Mouse (Mus musculus) c-Kit-positive CD71-positive TER-119-negative erythroid progenitor cells, embryonic 14.5 days (primary cell): ENCODE measurements at regions not wholly inside any gene's neighbourhood (a gene's known extent, or its start where the extent isn't known, plus 50 kb on each side); places are given as distances from the start of the nearest gene placed in this dataset.

ENCODE experiments used
- DNase-seq: peaks from one replicate; pipeline ENCODE4 v3.0.0-alpha.2; 2013; ENCODE audit warnings: low read depth

DNA sequence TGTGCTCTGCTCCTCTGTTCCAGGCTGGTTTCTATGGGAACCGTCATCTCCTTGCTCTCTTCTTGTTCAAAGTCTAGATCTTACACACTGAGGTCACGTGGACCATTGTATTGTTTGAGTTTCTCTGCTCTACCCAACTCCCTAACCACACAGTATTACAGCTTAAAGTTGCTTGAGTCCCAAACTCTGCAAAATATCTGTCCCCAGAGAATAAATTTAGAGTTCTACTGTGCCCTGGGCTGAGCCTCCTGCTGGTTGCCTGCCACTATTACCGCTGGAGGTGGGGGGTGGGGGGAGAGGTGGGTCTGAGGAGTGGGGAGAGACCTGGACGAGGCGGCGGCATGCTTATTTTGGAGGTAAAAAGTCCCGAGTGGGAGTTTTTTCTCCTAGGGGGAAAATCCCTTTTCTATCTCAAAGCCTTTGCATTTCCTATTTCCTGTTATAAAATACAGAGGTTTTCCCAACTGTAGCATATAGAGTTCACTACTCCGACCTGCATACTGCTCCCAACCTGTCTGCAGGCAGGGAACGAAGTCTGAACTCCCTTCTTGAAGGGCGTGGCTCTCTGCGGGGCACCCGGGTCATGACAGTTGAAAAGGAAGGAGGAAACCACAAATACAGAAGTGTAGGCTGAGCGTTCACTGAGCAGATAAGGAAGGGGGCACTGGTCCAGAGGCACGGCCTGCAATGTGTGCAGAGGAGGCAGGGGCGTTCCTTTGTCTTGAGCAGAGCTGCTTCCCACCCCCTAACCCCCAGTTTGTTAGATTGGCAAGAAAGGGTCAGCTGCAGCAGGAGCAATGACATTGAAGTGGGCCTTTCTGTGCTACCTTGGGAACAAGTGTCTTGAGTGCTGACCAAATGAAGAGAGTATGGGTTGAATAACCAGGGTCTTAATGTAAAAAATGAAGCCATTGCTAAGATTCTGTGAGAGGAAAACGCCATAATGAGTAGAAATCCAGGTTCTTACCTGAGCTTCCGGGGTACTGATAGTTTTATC is 188.7 kb downstream of the Akap7 start:
- peak; percentile 50 for DNase-seq

- DNase-seq: no peak
Measured at GRCm38 (mm10) chr10:25114316-25114715, 187.0 kb upstream of the Arg1 start.

DNA sequence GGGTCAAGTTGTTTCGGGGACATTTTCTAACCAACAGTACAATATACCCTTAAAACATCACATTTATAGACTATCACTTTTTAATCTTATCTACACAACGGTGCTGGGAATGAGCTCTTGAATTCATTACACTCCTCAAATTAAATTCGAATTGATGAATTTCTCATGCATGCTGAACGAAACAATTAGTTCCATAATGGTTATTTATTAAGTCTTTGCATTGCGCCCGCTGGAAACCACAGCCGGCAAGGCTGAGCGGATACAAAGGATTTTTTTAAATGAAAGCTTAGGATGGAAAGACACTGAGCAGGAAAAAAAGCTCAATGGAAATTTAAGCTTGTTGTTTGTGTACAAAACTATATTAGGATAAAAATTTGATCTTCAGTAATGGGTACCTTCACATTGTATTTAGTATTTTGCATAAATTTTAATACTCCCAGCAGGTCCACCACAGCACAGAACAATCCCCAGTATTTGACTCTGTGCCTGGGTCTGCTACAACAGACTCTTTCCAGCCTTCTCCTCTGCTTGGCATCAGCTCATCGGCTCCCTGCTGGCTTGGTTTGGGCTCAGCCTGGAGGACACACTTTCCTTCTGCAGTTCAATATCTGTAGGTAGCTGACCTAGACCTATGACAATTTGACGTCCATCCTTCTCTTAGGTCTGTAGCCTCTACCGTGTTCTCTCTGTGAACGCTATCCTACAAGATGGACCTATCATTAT is 185.3 kb upstream of the Arg1 start:
- DNase-seq: no peak

- DNase-seq: no peak
Measured at GRCm38 (mm10) chr10:25111636-25112422, 184.5 kb upstream of the Arg1 start.

DNA sequence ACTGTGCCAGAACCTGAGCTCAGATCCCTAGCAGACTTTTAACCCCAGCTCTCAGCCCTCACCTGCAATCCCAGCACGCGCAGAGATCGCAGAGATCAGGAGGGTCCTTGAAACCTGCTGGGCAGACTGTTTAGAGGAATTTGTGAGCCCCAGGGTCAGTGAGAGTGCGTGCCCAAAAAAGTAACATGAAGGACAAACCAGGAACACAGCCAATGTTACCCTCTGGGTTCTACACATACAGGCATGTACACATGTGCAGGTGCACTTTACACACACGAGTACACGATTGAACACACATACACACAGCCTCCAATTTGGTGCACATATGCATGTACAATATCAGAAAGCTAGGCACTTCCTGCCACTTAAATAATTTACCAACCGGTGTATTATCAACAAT is 183.9 kb upstream of the Arg1 start:
- no peak for DNase-seq

- no peak for DNase-seq
Measured at GRCm38 (mm10) chr10:25098070-25098469, 170.8 kb upstream of the Arg1 start.

DNA sequence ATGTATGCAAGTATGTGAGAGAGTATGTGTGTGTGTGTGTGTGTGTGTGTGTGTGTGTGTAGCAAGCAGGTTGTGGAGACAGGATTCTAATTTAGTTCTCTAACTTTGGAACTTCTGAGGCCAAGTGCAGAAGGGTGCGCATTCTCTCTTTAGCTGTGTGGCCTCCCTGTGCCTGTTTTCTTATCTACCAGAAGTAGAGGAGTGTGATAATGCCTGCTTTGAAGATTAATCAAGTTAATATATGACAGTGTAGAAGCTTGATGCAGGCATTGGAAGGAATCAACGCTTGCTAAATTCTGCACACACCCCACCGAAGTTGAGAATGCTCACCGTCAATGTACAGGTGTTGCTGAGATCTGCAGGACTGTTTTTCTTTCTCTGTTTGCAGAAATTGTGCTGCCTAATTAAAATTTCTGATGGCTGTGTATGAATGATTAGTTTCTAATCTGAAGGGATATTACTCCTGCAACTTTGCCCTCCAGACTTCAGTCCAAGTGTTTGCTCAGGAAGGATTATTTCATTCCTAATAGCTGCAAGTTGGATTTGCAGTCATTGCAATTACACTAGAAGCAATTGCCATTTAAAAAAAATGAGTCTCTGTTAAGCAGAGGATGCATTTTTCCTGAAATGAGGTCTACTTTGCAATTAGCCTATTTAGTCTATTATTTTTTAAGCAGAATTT is 162.6 kb upstream of the Arg1 start:
- no peak for DNase-seq

DNA sequence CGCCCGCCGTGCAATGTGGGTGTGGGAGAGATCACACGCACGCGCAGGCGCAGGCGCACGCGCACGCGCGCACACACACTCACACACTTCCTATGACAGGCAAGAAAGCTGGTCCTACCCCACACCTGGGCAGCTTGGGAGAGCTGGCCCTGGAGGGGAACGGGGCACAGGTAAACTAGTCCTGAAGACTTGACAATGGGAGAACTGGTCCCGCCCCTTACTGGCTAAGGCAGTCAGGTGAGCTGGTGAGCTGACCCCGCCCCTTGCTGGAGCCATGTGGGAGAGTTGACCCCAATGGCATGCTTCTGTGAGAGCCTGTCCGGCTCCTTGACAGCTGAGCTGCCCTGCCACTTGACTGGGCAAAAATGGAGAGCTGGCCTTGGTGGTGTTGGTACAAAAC is 159.5 kb upstream of the Arg1 start:
- DNase-seq: no peak

DNA sequence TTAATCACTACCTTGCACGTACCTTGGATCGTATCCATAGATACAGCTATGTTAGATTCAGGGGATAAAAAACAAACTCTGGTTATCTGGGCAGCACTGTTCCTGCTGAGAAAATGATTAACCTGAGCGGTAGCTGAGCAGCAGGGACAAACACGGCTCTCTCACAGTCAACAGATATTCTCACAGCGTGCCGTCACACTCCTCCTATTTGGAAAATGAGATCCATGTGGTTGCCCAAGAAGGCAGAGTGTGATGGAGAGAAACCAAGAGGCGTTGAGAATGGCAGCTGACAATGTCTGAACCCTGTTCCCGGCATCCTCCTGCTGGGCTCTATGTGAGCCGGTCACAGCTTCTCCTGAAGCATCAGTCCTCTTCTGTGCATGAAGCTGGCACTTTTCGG is 155.6 kb upstream of the Arg1 start:
- DNase-seq: no peak

GRCm38 (mm10) chr10:25072617-25073016 is 145.3 kb upstream of the Arg1 start:
- no peak for DNase-seq

- DNase-seq: no peak
Measured at GRCm38 (mm10) chr10:25068301-25068700, 141.0 kb upstream of the Arg1 start.

DNA sequence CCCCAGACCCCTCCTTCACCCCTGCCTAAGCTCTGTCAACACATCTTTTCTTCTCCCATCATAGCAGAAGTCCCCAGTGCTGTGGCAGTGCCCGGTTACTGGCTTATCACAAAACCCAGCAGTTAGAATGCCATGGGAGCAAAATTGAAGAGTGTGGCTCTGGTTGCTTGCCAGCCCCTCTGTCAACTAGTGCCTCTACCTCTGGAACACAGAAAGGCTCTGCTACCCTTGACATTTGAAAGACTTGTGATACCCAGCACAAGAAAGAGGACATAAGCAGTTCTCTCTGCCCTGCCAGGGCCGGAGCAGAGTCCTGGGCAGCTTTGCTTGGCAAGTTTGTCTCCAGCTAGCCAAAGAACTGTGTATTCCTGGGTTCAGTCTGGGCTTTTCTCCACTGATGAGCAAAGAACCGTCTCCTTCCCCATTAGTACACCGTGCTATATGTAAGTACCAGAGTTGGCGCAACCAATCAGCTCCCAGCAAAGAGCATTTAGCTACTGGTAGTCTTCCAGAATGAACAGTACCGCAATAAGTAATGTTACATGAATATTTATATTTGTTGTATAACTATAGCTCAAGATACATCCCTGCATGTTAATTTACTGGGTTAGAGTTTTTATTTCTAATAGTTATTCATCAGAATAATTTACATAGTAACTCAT is 137.5 kb upstream of the Arg1 start:
- no peak for DNase-seq

- no peak for DNase-seq
Measured at GRCm38 (mm10) chr10:25061402-25062055, 134.2 kb upstream of the Arg1 start.

GRCm38 (mm10) chr10:25058694-25059093 is 131.4 kb upstream of the Arg1 start:
- DNase-seq: no peak

GRCm38 (mm10) chr10:25051998-25052397 is 124.7 kb upstream of the Arg1 start:
- DNase-seq: no peak

DNA sequence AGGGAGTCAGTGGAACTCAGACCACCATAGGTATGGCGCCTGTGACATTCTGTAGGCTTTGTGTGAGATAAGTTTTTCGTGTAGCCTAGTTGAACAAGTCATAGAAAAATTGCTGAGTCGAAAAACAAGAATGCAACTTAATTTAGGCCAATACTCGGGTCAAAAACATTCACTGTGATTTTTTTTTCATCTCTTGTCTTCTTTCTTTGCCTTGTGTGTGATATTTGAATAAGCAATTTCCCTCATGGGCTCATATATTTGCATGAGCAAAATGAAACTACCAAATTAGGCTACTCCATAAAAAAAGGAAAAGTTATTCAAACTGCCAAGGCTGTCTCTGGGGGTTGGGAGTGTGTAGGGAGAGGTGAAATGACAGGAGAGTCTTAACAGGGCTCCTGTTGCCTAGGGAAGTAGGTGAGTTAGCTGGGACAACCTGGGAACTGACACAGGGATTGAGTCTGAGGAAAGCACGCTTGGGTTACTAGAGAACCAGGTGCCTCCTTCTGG is 124.1 kb upstream of the Arg1 start:
- no peak for DNase-seq

DNA sequence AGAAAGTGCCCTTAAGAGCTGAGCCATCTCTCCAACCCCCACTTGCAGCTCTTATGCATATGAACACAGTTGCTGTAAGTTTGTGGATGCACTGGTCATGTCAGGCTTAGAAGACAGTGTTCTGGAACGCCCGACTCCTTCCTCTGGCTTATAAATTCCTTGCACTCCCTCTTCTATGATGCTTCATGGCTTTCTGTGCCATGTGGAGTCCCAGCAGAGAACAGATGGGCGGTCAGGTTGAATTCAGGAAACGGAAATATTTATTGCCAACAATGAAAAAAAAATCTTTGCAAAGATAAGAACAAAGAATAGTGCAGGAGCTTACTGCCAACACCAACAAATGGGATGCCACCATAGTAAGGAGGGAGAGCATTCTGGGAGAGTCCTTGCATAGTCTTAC is 113.9 kb upstream of the Arg1 start:
- DNase-seq: no peak

GRCm38 (mm10) chr10:25039926-25040325 is 112.6 kb upstream of the Arg1 start:
- no peak for DNase-seq

DNA sequence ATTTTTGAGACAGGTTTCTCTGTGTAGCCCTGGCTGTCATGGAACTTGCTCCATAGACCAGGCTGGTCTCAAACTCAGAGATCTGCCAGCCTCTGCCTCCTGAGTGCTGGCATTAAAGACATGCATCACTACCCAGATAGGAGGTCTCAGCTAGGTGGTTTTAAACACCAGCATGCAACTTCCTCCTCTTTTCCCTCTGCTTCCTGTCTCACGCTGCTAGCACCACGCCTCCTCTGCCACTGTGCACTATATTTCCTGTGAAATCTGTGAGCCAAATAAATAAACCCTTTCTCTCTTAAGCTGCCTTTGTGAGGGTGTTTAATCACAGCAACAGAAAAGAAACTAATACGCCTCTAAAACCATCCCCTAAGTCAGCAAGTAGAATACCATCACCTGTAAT is 109.6 kb upstream of the Arg1 start:
- DNase-seq: no peak

- DNase-seq: no peak
Measured at GRCm38 (mm10) chr10:25035363-25035762, 108.1 kb upstream of the Arg1 start.

DNA sequence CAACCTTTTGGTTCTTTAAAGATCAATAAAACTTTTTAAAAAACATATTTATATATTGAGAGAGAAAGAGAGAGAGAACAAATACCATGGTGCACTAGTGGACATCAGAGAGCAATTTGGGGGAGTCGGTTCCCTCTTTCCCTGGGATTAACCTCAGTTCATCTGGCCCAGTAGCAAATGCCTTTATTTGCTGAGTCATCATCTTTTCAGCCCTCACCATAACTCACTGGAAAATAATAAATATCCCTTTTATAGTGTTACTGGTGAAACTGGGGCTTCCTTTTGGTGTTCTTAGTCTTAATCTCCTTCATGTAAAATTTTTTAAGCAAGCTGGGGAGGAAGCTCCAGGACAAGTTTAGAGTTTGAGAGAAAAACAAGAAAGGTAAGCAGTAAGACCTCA is 105.3 kb upstream of the Arg1 start:
- DNase-seq: no peak
